Mouse (Mus musculus) ES-E14 (cell line): ENCODE measurements around the gene Mrtfa.

Experiments used
- CHD2 ChIP-seq: IDR thresholded peaks from 2 replicates; pipeline ENCODE4 v1.6.1; 2014; ENCODE audit warnings: mild to moderate bottlenecking, low read depth, low read length, inconsistent platforms
- HCFC1 ChIP-seq: IDR thresholded peaks from 2 replicates; pipeline ENCODE4 v1.6.1; 2012; ENCODE audit warnings: low read length, inconsistent platforms, borderline replicate concordance; ENCODE audit not compliant: insufficient read depth
- ZC3H11A ChIP-seq: IDR thresholded peaks from 2 replicates; pipeline ENCODE4 v1.6.1; 2012; ENCODE audit warnings: low read depth, mild to moderate bottlenecking, inconsistent platforms, low read length, borderline replicate concordance
- ZNF384 ChIP-seq: IDR thresholded peaks from 2 replicates; pipeline ENCODE4 v1.6.1; 2012; ENCODE audit warnings: low read depth, low read length, inconsistent platforms

GRCm38 (mm10) chr15:81112589-81112988 is 78.0 kb downstream of the Mrtfa start:
- TF ChIP-seq HCFC1 (no peak), ZC3H11A (no peak), ZNF384 (no peak), CHD2 (no peak)
